Mouse (Mus musculus) lung, postnatal 0 days (tissue): ENCODE measurements at regions not wholly inside any gene's neighbourhood (a gene's known extent, or its start where the extent isn't known, plus 50 kb on each side); places are given as distances from the start of the nearest gene placed in this dataset.

Experiments used
- CTCF ChIP-seq: IDR thresholded peaks from 2 replicates; pipeline ENCODE4 v1.5.1; 2016; ENCODE audit warnings: antibody characterized with exemption, mild to moderate bottlenecking
- EP300 ChIP-seq: IDR thresholded peaks from 2 replicates; pipeline ENCODE4 v1.6.1; 2016; ENCODE audit warnings: antibody characterized with exemption, mild to moderate bottlenecking, control low read depth

DNA sequence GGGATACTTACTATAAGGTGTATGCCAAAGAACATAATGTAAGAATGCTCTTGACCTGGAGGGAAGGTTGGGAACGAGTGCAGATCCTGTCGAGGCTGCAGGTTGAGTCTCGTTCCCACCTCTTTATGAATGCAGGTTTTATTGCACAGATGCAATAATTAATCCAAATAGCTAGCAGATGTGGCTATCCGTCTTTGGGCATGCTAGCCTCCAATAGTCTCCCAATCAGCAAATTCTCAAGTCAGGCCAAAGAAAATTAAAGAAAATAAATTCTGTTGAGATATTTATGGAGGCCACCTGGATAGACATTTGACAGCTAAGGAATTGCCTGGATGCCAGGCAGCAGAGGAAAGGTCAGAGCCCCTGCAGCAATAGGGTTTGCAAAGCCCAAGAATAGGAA is 175.7 kb upstream of the Spag17 start:
- TF ChIP-seq EP300 (no peak), CTCF (no peak)
